Comparison of ENCODE assay signal across 8 mouse cellular contexts in genomic region chr17:31119429-31119828, GRCm38 (mm10). TPM values are rescaled to one million over a fixed set of nuclear protein-coding genes. Genes with fewer than 3 reads are reported as not detected.
DNase-seq lines count a peak whose midpoint lies in the region; ATAC-seq lines count a peak whose summit lies in the region.

No protein-coding gene starts in this region.

- H3K4me3 ChIP-seq in forebrain, embryonic 16.5 days (replicated peaks; ENCODE audit: low read length) = no peak overlapping the region
- no peak overlapping the region for H3K4me3 ChIP-seq in hindbrain, embryonic 10.5 days

- no peaks in the 10 kb centered on the region for H3K36me3 ChIP-seq in forebrain, embryonic 16.5 days (ENCODE audit: control insufficient read depth, insufficient read depth)
- no peaks in the 10 kb centered on the region for H3K36me3 ChIP-seq in hindbrain, embryonic 10.5 days

- no peaks in the 10 kb centered on the region for H3K4me1 ChIP-seq in forebrain, embryonic 16.5 days (replicated peaks; ENCODE audit: control insufficient read depth, insufficient read depth, low read length)
- peaks cover 20% of the 10 kb centered on the region for H3K4me1 ChIP-seq in hindbrain, embryonic 10.5 days (replicated peaks)

- H3K27me3 ChIP-seq in forebrain, embryonic 16.5 days (replicated peaks; ENCODE audit: control insufficient read depth, insufficient read depth, low read length) = no peaks in the 10 kb centered on the region
- H3K27me3 ChIP-seq in hindbrain, embryonic 10.5 days (ENCODE audit: insufficient read depth, poor library complexity, severe bottlenecking) = no peaks in the 10 kb centered on the region

- ATAC-seq in forebrain, embryonic 16.5 days = peak; percentile 73

- no peaks in the 10 kb centered on the region for H3K9me3 ChIP-seq in forebrain, embryonic 16.5 days (ENCODE audit: control insufficient read depth, low read length)
- no peaks in the 10 kb centered on the region for H3K9me3 ChIP-seq in hindbrain, embryonic 10.5 days

- peak; percentile 13 for DNase-seq in MN1 (ENCODE audit: low spot score)
- peak; percentile 77 for DNase-seq in cerebellum, adult 11-12 months
- peak; percentile 84 for DNase-seq in hindbrain, embryonic 10.5 days (ENCODE audit: low spot score)
- DNase-seq in layer of hippocampus, adult 9-10 months (ENCODE audit: low spot score) = peak; percentile 83
- DNase-seq in lung, postnatal 10 days = peak; percentile 83
- peak; percentile 89 for DNase-seq in retina, embryonic 14.5 days (ENCODE audit: low spot score)
- DNase-seq in thymus, postnatal 36 days = peak; percentile 81 to 82

- WGBS in forebrain, embryonic 16.5 days = 6% methylated on average over 7 of the region's 7 CpGs
- WGBS in hindbrain, embryonic 10.5 days = 4% methylated on average over 7 of the region's 7 CpGs

- no peak overlapping the region for H3K27ac ChIP-seq in forebrain, embryonic 16.5 days (ENCODE audit: low read length)
- H3K27ac ChIP-seq in hindbrain, embryonic 10.5 days = no peak overlapping the region

- H3K4me2 ChIP-seq in forebrain, embryonic 16.5 days (ENCODE audit: low read length) = no peak overlapping the region

- H3K9ac ChIP-seq in forebrain, embryonic 16.5 days (replicated peaks; ENCODE audit: low read depth, low read length) = no peak overlapping the region

RNA-seq across cellular contexts. Expression of gene Tff3, which starts 10.0 kb away (rescaled TPM):
- polyA plus RNA-seq in forebrain, embryonic 16.5 days (2015; fragmentation: Nextera tagmentation; extraction: Ambion mirVana) = not detected in 2 replicates
- 1.1 TPM in 1 of 2 replicates, not detected in the other for polyA plus RNA-seq in hindbrain, embryonic 10.5 days (2016; fragmentation: Nextera tagmentation; extraction: Ambion mirVana)

RNA-seq across cellular contexts. Expression of gene Tff2, which starts 24.7 kb away (rescaled TPM):
- polyA plus RNA-seq in forebrain, embryonic 16.5 days (2015; fragmentation: Nextera tagmentation; extraction: Ambion mirVana) = not detected in 2 replicates
- not detected in 2 replicates for polyA plus RNA-seq in hindbrain, embryonic 10.5 days (2016; fragmentation: Nextera tagmentation; extraction: Ambion mirVana)

RNA-seq across cellular contexts. Expression of gene Tff1, which starts 45.6 kb away (rescaled TPM):
- polyA plus RNA-seq in forebrain, embryonic 16.5 days (2015; fragmentation: Nextera tagmentation; extraction: Ambion mirVana) = not detected in 2 replicates
- not detected in 2 replicates for polyA plus RNA-seq in hindbrain, embryonic 10.5 days (2016; fragmentation: Nextera tagmentation; extraction: Ambion mirVana)

Comparison
In these comparisons a context has a peak if more than half of its experiments do, and no peak if none do; other contexts are left out.
1. DNase-seq: peak in every context shown above with its lines; median percentile 89 in retina, embryonic 14.5 days; 84 in hindbrain, embryonic 10.5 days; 83 in layer of hippocampus, adult 9-10 months; 83 in lung, postnatal 10 days; 82 in thymus, postnatal 36 days; 77 in cerebellum, adult 11-12 months; 13 in MN1.